Mouse (Mus musculus) inflammation-experienced regulatory T-cells (primary cell): ENCODE measurements around the gene Tex48. TPM values are rescaled to one million over a fixed set of nuclear protein-coding genes. Genes with fewer than 3 reads are reported as not detected.

Source experiments
- polyA plus RNA-seq, 2 experiments: library from polyadenylated mRNA; unstranded; fragments of 100-300 nt; shearing (Covaris generic); gene quantifications; one replicate each; pipeline ENCODE4 v1.2.1; 2017

Gene Tex48
- polyA plus RNA-seq, result not detected

GRCm38 (mm10) chr4:63622378-63622835 lies at the start of gene Tex48:
Gene Tex48, minus strand, starts transcription at chr4:63622428.

GRCm38 (mm10) chr4:63663279-63663678 lies 41.1 kb upstream of the Tex48 start, which contains the start of gene Gm11214:
Gene Gm11214, minus strand, starts transcription at chr4:63663379.

GRCm38 (mm10) chr4:63604945-63605344 lies 17.3 kb downstream of the Tex48 start, which contains the start of gene Gm11213:
Gene Gm11213, minus strand, starts transcription at chr4:63605261.

GRCm38 (mm10) chr4:63558407-63559081 lies 63.7 kb downstream of the Tex48 start, which contains the start of gene Tmem268:
Gene Tmem268, plus strand, starts transcription at chr4:63558781.

Other genes starting within 250 kb of the Tex48 start
- 100 to 1,000 TPM; 370 to 465 TPM for gene Akna, start 219.1 kb downstream of the Tex48 start, polyA plus RNA-seq
- gene Whrn, start 126.4 kb downstream of the Tex48 start, polyA plus RNA-seq, result 10 to 100 TPM in 1 of 2 experiments, 1 to 10 TPM in 1; 9.2 to 13.3 TPM
- gene Atp6v1g1, start 77.7 kb downstream of the Tex48 start, polyA plus RNA-seq, result 100 to 1,000 TPM; 138 to 142 TPM
- gene Tmem268, start 63.6 kb downstream of the Tex48 start, polyA plus RNA-seq, result 10 to 100 TPM; 27.3 to 32.4 TPM
- gene Gm11213, start 17.2 kb downstream of the Tex48 start, polyA plus RNA-seq, result not detected
- under 1 TPM; 0.33 to 0.40 TPM for gene Gm11214, start 41.0 kb upstream of the Tex48 start, polyA plus RNA-seq
- 1 to 10 TPM in 1 of 2 experiments, under 1 TPM in 1; 0.25 to 3.0 TPM for gene Tnfsf15, start 122.7 kb upstream of the Tex48 start, polyA plus RNA-seq
- gene Tnfsf8, start 238.9 kb upstream of the Tex48 start, polyA plus RNA-seq, result 100 to 1,000 TPM in 1 of 2 experiments, 10 to 100 TPM in 1; 44.5 to 138 TPM